In the genomic region with DNA sequence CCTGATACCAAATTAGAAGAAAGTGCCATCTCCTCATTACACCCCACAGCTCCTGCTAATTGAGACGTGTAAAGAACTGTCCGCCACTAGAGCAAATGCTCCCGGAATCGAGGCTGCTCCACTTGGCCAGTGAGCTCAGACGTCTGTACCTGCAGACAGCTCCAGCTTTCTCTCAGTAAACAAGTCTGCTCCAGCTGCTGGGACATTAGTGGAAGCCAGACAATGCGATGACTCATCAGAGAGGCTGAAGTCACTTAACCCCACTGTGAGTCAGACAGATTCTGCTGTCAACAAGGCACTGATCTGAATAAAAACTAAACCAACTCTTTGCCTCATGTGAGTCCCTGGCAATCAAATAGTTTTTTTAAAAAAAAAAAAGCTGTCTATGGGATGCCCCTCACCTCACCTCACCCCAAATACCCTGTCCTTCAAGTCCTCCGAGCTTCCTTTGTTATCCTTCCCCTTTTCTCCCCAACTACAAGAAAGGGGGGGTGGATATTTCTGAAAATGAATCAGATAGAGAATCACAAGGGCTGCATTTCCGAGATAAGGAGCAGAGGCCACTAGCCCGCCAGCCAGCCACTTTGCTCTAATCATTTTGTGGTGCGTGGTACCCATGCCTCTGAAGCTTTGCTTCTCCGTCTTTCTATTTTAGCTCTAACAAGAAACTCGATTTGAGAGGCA, we compare ENCODE assay signal across 8 mouse cellular contexts. TPM values are rescaled to one million over a fixed set of nuclear protein-coding genes. Genes with fewer than 3 reads are reported as not detected.
DNase-seq lines count a peak whose midpoint lies in the region; ATAC-seq and TF ChIP-seq lines count a peak whose summit lies in the region.

No protein-coding gene starts in this region.

- no peak overlapping the region for H3K4me3 ChIP-seq in hindbrain, postnatal 0 days (ENCODE audit: low read length)
- no peak overlapping the region for H3K4me3 ChIP-seq in hindbrain, embryonic 16.5 days (ENCODE audit: low read length)

- no peaks in the 10 kb centered on the region for H3K4me1 ChIP-seq in hindbrain, postnatal 0 days (ENCODE audit: insufficient read depth, low read length)
- no peaks in the 10 kb centered on the region for H3K4me1 ChIP-seq in hindbrain, embryonic 16.5 days (ENCODE audit: control insufficient read depth, insufficient read depth, low read depth, low read length)

- H3K27ac ChIP-seq in hindbrain, postnatal 0 days: no peak overlapping the region
- H3K27ac ChIP-seq in hindbrain, embryonic 16.5 days (ENCODE audit: low read depth, low read length): no peak overlapping the region

- H3K9ac ChIP-seq in hindbrain, postnatal 0 days (replicated peaks; ENCODE audit: low read length): no peak overlapping the region
- no peak overlapping the region for H3K9ac ChIP-seq in hindbrain, embryonic 16.5 days (ENCODE audit: low read depth, low read length)

- H3K9me3 ChIP-seq in hindbrain, postnatal 0 days (ENCODE audit: low read length): no peaks in the 10 kb centered on the region
- no peaks in the 10 kb centered on the region for H3K9me3 ChIP-seq in hindbrain, embryonic 16.5 days (ENCODE audit: control insufficient read depth, low read length)

- TF ChIP-seq CTCF in hindbrain, postnatal 0 days (IDR thresholded peaks at IDR 0.05; ENCODE audit: low read depth): no peak

- no peaks in the 10 kb centered on the region for H3K36me3 ChIP-seq in hindbrain, postnatal 0 days (ENCODE audit: insufficient read depth, low read length)
- no peaks in the 10 kb centered on the region for H3K36me3 ChIP-seq in hindbrain, embryonic 16.5 days (ENCODE audit: control insufficient read depth, insufficient read depth, low read length)

- H3K4me2 ChIP-seq in hindbrain, postnatal 0 days (ENCODE audit: low read depth, low read length): no peak overlapping the region
- H3K4me2 ChIP-seq in hindbrain, embryonic 16.5 days (ENCODE audit: low read length): no peak overlapping the region

- peak; percentile 45; the same call in 1 of the 2 replicates for ATAC-seq in hindbrain, postnatal 0 days
- no peak for ATAC-seq in hindbrain, embryonic 16.5 days
- ATAC-seq in CD4-positive, CD25-positive, alpha-beta regulatory T cell, adult 4 months: peak; percentile 32
- peak; percentile 71 for ATAC-seq in common myeloid progenitor, adult 5-6 weeks (replicated peaks; ENCODE audit: low read depth, poor library complexity, severe bottlenecking)
- no peak for ATAC-seq in monocyte, adult 5-6 weeks (replicated peaks; ENCODE audit: insufficient number of reproducible peaks, low FRiP score, low TSS enrichment, poor library complexity, severe bottlenecking)

- intact Hi-C loops in heart, postnatal 25 days (cut with DNase I): no loop called here

- peak; percentile 19 for DNase-seq in hindbrain, postnatal 0 days (ENCODE audit: low spot score)
- peak; percentile 42 for DNase-seq in heart, postnatal 25 days (ENCODE audit: low spot score)
- peak; percentile 45 for DNase-seq in lung, postnatal 25 days (ENCODE audit: low spot score)
- DNase-seq in cerebellum, postnatal 36 days: no peak

- no peaks in the 10 kb centered on the region for H3K27me3 ChIP-seq in hindbrain, postnatal 0 days (ENCODE audit: insufficient read depth, low read length)
- H3K27me3 ChIP-seq in hindbrain, embryonic 16.5 days (replicated peaks; ENCODE audit: control insufficient read depth, insufficient read depth, low read length): no peaks in the 10 kb centered on the region

- WGBS in hindbrain, postnatal 0 days: 52% methylated on average over 12 of the region's 12 CpGs
- WGBS in hindbrain, embryonic 16.5 days: 52% methylated on average over 12 of the region's 12 CpGs

RNA-seq across cellular contexts. Expression of gene Dnm3, which starts 31.6 kb away (rescaled TPM):
- 64.7 and 78.2 TPM in 2 replicates for total RNA-seq in hindbrain, postnatal 0 days (2014; rRNA removed)
- polyA plus RNA-seq in hindbrain, postnatal 0 days (2015; fragmentation: Nextera tagmentation; extraction: Ambion mirVana): 52.3 and 56.3 TPM in 2 replicates
- 57.1 and 61.2 TPM in 2 replicates for polyA plus RNA-seq in hindbrain, embryonic 16.5 days (2015; fragmentation: Nextera tagmentation; extraction: Ambion mirVana)
- polyA plus RNA-seq in CD4-positive, CD25-positive, alpha-beta regulatory T cell, adult 4 months (2017; shearing (Covaris generic)): under 1 TPM; 0.41 to 0.55 TPM
- not detected in 2 replicates for total RNA-seq in common myeloid progenitor, adult 5-6 weeks (2017)
- 1 to 10 TPM; 4.7 to 7.4 TPM for total RNA-seq in heart, postnatal 25 days (2021)
- 0.97 to 1.5 TPM in 2 of 3 replicates, not detected in the other for total RNA-seq in monocyte, adult 5-6 weeks (2017)

RNA-seq across cellular contexts. Expression of gene Mettl13, which starts 38.9 kb away (rescaled TPM):
- total RNA-seq in hindbrain, postnatal 0 days (2014; rRNA removed): 7.6 and 9.7 TPM in 2 replicates
- 11.1 and 12.4 TPM in 2 replicates for polyA plus RNA-seq in hindbrain, postnatal 0 days (2015; fragmentation: Nextera tagmentation; extraction: Ambion mirVana)
- polyA plus RNA-seq in hindbrain, embryonic 16.5 days (2015; fragmentation: Nextera tagmentation; extraction: Ambion mirVana): 15.7 and 17.5 TPM in 2 replicates
- polyA plus RNA-seq in CD4-positive, CD25-positive, alpha-beta regulatory T cell, adult 4 months (2017; shearing (Covaris generic)): 10 to 100 TPM in 1 of 2 experiments, 1 to 10 TPM in 1; 5.9 to 16.8 TPM
- total RNA-seq in common myeloid progenitor, adult 5-6 weeks (2017): 27.5 and 30.3 TPM in 2 replicates
- 1 to 10 TPM; 4.1 to 5.7 TPM for total RNA-seq in heart, postnatal 25 days (2021)
- total RNA-seq in monocyte, adult 5-6 weeks (2017): 7.9 to 16.9 TPM (median 12.3 TPM) in 3 replicates

Comparison
In these comparisons a context has a peak if more than half of its experiments do, and no peak if none do; other contexts are left out.
1. ATAC-seq: peak in hindbrain, postnatal 0 days (single experiment), CD4-positive, CD25-positive, alpha-beta regulatory T cell, adult 4 months (single experiment) and common myeloid progenitor, adult 5-6 weeks (single experiment); none in hindbrain, embryonic 16.5 days (single experiment) and monocyte, adult 5-6 weeks (single experiment).
2. DNase-seq: peak in hindbrain, postnatal 0 days (single experiment), heart, postnatal 25 days (single experiment) and lung, postnatal 25 days (single experiment); none in cerebellum, postnatal 36 days (0 of 2).